Mouse (Mus musculus) thymus, adult 2 months (tissue): Measurements from ENCODE around the gene D630045J12Rik. TPM values are rescaled to one million over a fixed set of nuclear protein-coding genes. Genes with fewer than 3 reads are reported as not detected.

Experiments used
- DNase-seq: peaks from one replicate; pipeline ENCODE4 v3.0.0; 2021
- H3K27ac ChIP-seq: fragments of 200-500 bp; 2 replicates; pipeline ENCODE4 v1.5.1; 2012; ENCODE audit warnings: low read length, control low read depth; ENCODE audit not compliant: control insufficient read depth, insufficient read depth
- H3K27me3 ChIP-seq: fragments of 200-500 bp; 2 replicates; pipeline ENCODE4 v1.6.1; 2012; ENCODE audit warnings: mild to moderate bottlenecking, low read length, moderate library complexity, mixed read lengths; ENCODE audit not compliant: control insufficient read depth, insufficient read depth
- H3K36me3 ChIP-seq: fragments of 200-500 bp; 2 replicates; pipeline ENCODE4 v1.6.1; 2012; ENCODE audit warnings: mild to moderate bottlenecking, low read length, moderate library complexity; ENCODE audit not compliant: control insufficient read depth, insufficient read depth
- H3K4me1 ChIP-seq: fragments of 200-500 bp; replicated peaks from 2 replicates; pipeline ENCODE4 v1.6.1; 2012; ENCODE audit warnings: low read length; ENCODE audit not compliant: control insufficient read depth, insufficient read depth
- H3K4me3 ChIP-seq: fragments of 200-500 bp; 2 replicates; pipeline ENCODE4 v1.5.1; 2012; ENCODE audit warnings: mild to moderate bottlenecking, low read length, control low read depth, moderate library complexity; ENCODE audit not compliant: control insufficient read depth, insufficient read depth
- CTCF ChIP-seq: fragments of 200-500 bp; IDR thresholded peaks from 2 replicates; pipeline ENCODE4 v1.5.1; 2012; ENCODE audit warnings: mild to moderate bottlenecking, control low read depth, low read length, moderate library complexity, borderline replicate concordance; ENCODE audit not compliant: control insufficient read depth, poor library complexity, insufficient read depth; ENCODE audit errors: extremely low read depth
- POLR2A ChIP-seq: fragments of 200-500 bp; IDR thresholded peaks from 2 replicates; pipeline ENCODE4 v1.6.1; 2012; ENCODE audit warnings: mild to moderate bottlenecking, low read length, control low read depth, moderate library complexity; ENCODE audit not compliant: control insufficient read depth, poor library complexity, insufficient read depth; ENCODE audit errors: extremely low read depth
- WGBS: fragments of 180-500 bp; shearing (Covaris S2); methylation state at CpG from one replicate; pipeline ENCODE4 v1.1.7; 2018; 5-methylcytosine and 5-hydroxymethylcytosine counted together
- polyA plus RNA-seq: library from polyadenylated mRNA; depleted of rRNA; stranded (reverse); fragments of >200 nt; gene quantifications from 2 replicates; pipeline ENCODE4 v1.2.3, GENCODE M21; 2012

Gene D630045J12Rik
- polyA plus RNA-seq, 1 experiment = 0.82 TPM

DNA sequence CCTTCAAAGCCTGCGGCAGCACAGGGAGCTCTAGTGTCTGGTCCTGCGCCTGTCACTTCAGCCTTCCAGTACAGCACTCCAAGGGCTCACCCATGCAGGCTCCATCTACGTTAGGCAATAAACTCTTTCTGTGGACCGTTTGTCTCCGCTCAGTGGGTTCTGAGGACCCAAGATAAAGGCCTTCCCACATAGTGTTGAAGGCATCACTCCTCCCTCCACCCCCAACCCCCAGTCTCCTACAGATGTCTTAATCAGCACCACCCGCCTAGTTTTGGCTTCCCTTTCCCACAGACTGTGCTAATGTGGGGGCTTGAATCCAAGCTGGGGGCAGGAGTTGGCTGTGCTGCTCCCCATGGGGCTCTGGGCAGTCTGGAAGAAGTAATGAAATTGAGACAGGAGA is 150.0 kb downstream of the D630045J12Rik start:
- TF ChIP-seq POLR2A (no peak), CTCF (no peak)

DNA sequence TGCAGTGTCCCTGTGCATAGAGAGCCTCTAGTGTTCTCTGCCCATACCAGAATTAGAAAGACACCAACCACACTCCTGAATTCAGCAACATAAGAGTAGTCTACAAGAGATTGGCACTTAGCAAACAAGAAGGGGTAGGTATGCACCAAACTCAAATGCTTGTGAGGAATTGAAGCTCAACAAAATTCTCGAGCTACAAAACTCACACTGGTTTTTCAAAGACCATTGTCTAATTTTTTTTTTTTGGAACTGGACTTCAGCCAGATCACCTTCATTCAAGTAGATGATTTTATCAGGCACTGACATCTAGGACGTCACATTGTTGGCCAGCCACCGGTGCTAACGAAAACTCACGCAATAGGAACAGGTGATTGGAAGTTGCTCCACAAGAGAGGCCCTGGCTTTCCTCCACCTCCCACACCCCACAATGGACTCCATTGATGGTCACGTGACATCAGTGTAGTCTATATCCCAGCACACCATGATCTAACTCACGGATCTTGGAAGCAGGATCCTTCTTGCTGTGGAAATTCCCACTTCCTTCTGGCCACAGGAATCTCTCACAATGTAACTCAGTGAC is 151.5 kb downstream of the D630045J12Rik start:
- WGBS = 91% methylated on average over 7 of the region's 7 CpGs
- no peak overlapping the region for H3K4me3 ChIP-seq
- TF ChIP-seq CTCF (no peak), POLR2A (no peak)
- H3K27ac ChIP-seq = no peak overlapping the region
- H3K36me3 ChIP-seq = no peaks in the 10 kb centered on the region
- no peak for DNase-seq
- H3K4me1 ChIP-seq = no peaks in the 10 kb centered on the region
- no peaks in the 10 kb centered on the region for H3K27me3 ChIP-seq

More for the DNA sequence above, 150.0 kb downstream of the D630045J12Rik start:
- Histone ChIP-seq H3K4me1 (no peaks in the 10 kb centered on the region), H3K4me3 (no peak overlapping the region), H3K27ac (no peak overlapping the region), H3K27me3 (no peaks in the 10 kb centered on the region), H3K36me3 (no peaks in the 10 kb centered on the region)
- no peak for DNase-seq
- 77% methylated on average over 6 of the region's 6 CpGs for WGBS

DNA sequence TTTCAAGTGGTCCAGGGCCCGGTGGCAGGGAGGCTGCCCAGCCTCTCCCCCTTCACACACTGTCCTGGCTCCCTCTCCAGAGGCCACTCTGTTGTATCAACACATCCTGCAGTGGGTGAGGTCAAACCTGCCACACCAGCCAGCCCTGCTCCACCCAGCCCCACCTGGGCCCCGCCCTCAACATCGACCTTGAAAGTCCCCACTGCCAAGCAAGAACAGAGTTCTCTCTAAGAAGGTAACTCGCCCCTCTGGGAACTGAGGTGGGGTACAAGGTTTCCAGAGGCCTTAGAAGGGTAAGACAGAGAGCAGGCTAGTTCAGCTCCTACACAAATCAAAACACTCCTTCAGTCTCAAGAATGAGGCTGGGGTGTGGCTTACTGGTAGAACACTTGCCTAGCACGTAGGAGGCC is 156.8 kb downstream of the D630045J12Rik start:
- H3K4me1 ChIP-seq = no peaks in the 10 kb centered on the region
- 71% methylated on average over 5 of the region's 5 CpGs for WGBS
- H3K36me3 ChIP-seq = no peaks in the 10 kb centered on the region
- no peak overlapping the region for H3K27ac ChIP-seq
- H3K27me3 ChIP-seq = no peaks in the 10 kb centered on the region
- H3K4me3 ChIP-seq = no peak overlapping the region
- TF ChIP-seq CTCF (no peak), POLR2A (no peak)
- DNase-seq = no peak

DNA sequence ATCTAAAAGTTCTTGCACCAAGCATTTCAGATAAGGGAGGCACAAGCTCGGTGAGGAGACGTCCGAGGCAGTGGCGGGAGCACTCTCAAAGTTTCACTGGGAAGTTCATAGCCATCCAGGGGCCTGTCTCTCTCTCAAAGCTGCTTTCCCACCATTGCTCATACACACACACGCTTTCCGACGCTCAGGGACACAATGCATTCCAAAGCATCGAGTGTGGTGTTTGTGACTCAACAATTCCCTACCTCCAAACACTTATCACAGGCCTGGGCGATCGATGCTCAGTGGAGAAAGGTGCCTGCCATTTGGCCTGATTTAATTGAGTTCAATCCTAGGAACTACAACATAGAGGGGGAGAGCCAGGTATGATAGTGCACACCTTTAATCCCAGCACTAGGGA is 159.1 kb downstream of the D630045J12Rik start:
- TF ChIP-seq CTCF = no peak
- no peak for TF ChIP-seq POLR2A
- 89% methylated on average over 10 of the region's 10 CpGs for WGBS
- no peak overlapping the region for H3K27ac ChIP-seq
- H3K4me3 ChIP-seq = no peak overlapping the region
- DNase-seq = no peak
- no peaks in the 10 kb centered on the region for H3K36me3 ChIP-seq
- H3K27me3 ChIP-seq = no peaks in the 10 kb centered on the region
- H3K4me1 ChIP-seq = no peaks in the 10 kb centered on the region

DNA sequence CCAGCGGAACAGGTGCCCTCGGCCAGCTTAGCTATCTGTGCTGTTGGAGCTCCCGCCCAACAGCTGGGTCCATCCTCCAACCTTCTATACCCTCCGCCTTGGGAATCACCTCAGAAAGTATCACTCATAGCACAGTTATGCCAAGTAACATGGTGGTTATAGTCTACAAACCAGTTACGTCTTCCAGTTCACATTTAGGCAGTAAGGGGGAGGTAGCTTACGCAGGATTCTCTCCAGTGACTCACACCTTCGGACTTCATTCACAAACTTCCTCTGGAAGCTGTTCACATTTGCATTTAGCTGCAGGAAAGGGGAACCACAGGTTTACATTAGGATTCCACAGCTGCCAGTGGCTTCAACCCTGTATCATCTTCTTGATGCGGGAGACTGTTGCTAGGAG is 161.3 kb downstream of the D630045J12Rik start:
- no peak for DNase-seq
- Histone ChIP-seq H3K27me3 (no peaks in the 10 kb centered on the region), H3K4me1 (no peaks in the 10 kb centered on the region), H3K36me3 (no peaks in the 10 kb centered on the region), H3K27ac (no peak overlapping the region), H3K4me3 (no peak overlapping the region)
- 93% methylated on average over 8 of the region's 8 CpGs for WGBS
- no peak for TF ChIP-seq CTCF
- no peak for TF ChIP-seq POLR2A

DNA sequence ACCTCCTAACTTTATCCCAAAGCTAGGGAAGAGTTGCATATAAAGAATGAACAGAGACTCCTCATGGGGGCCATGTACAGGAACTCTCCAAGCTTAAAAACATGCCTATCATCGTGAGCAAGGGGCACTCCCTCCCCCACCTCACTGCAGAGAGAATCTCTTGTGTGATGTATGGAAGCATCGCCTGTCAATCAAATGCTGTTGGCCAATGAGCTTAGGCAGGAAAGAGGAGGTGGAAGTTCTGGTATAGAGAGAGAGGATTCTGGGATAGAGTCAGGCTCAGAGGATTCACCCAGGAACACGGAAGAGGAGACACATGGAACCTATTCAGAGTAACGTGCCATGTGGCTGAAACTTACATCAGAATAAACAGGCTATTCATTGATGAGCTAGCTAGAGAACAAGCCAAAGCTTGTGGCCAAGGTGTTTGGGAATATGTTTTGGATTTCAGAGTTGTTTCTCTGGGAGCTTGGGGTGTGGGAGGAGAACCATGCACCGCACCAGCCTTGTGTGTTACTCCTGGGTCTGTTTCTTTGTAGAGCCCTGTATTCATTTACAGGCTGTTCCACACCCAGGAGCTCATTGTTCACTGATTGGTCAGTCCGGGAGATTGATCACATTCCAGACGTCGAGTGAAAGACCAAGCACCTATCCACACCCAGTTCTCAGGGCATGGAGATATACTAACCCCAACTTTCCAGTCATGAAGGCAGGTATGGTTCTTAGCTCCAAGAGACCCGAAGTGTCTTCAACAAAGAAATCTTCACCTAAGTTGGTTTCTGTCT is 166.4 kb downstream of the D630045J12Rik start:
- Histone ChIP-seq H3K4me3 (no peak overlapping the region), H3K27ac (no peak overlapping the region), H3K27me3 (no peaks in the 10 kb centered on the region), H3K4me1 (no peaks in the 10 kb centered on the region), H3K36me3 (no peaks in the 10 kb centered on the region)
- no peak for DNase-seq
- WGBS = 91% methylated on average over 9 of the region's 9 CpGs
- TF ChIP-seq CTCF (no peak), POLR2A (no peak)

DNA sequence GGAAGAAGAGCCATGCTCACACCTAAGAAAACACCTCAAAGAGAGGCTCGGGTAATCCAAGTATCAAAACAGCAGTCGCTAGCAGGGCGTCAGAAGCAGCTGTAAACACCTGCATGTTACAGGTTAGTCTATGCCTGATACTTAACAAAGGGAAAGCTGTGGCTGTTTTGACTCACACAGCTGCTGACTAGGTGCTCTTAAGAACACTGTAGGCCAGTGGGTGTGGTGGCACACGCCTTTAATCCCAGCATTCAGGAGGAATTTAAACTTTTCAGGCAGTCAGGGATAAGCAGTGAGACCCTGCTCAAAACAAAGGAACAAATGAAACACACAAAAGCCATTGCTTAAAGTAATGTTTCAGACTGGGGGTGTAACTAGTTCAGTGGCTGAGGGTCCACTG is 170.6 kb downstream of the D630045J12Rik start:
- Histone ChIP-seq H3K4me1 (no peaks in the 10 kb centered on the region), H3K4me3 (no peak overlapping the region), H3K27me3 (no peaks in the 10 kb centered on the region), H3K36me3 (no peaks in the 10 kb centered on the region), H3K27ac (no peak overlapping the region)
- TF ChIP-seq CTCF = no peak
- no peak for TF ChIP-seq POLR2A
- no peak for DNase-seq
- WGBS = 74% methylated on average over 4 of the region's 4 CpGs
